Mouse (Mus musculus) E14TG2a.4 (cell line): ENCODE measurements at regions not wholly inside any gene's neighbourhood (a gene's known extent, or its start where the extent isn't known, plus 50 kb on each side); places are given as distances from the start of the nearest gene placed in this dataset.

Source experiments
- CTCF ChIP-seq: conservative IDR thresholded peaks from 2 replicates; pipeline ENCODE4 v1.5.1; 2014; ENCODE audit warnings: low read length
- POU5F1 ChIP-seq: IDR thresholded peaks from 2 replicates; pipeline ENCODE4 v1.6.1; 2014; ENCODE audit warnings: low read length, borderline replicate concordance

GRCm38 (mm10) chr6:41119176-41119575 lies 83.9 kb upstream of the 2210010C04Rik start:
- TF ChIP-seq CTCF (no peak), POU5F1 (no peak)
